Mouse (Mus musculus): ENCODE measurements around the gene Bola2.

Bola2 gene

DNA sequence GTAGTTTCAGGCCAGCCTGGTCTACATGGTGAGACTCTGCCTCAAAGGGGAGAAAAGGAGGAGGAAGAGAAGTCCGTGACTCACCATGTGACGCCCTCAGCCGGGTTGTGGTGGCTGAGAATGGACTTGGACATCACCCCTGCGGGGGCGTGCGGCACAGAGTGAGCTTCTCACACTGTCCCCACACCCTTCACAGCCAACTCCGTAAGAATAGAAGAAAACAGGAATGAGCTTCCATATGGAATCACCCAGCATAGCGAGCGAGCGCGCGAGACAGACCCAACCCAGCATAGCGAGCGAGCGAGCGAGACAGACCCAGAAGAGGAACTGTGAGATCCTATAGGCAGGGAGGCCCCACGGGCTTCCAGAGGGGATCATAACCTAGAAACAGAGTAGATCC, 44.4 kb downstream of the Bola2 start:
- in situ Hi-C loops (cut with MboI; ENCODE audit: low pct_unique_long_range_greater_than_20kb in 1 of 2, low sequenced_read_pairs in 2 of 2, unreplicated experiment in 1 of 2): no loop called here

DNA sequence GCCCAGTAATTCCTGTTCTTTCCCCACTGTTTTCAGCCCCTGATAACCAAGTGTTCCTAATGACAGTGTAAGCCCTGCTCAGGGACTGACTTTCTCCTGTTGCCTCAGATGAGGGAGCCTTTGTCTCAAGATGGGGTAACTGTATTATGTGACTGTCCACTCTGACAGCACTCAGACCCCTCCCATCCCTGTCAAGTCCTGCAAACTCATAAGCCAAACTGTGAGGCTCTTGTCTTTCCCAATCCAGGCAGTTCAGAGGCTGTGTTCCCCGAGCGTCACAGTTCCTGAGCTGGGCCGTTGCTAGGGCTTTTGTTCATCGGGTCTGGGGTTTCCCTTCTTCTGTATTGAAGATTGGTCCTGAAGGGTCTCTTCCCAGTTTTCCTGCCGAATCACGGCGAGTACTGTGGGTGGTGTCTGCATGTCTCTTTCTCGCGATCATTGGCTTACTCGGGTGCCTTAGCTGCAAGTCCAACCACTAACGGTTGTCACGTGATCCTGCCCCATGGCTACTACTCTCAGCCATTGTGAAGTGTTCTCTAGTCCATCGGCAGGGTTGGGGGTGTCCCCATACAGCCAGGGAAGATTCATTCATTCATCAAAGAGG, 45.0 kb downstream of the Bola2 start:
- in situ Hi-C loops (cut with MboI; ENCODE audit: low pct_unique_long_range_greater_than_20kb in 1 of 2, low sequenced_read_pairs in 2 of 2, unreplicated experiment in 1 of 2): no loop called here

DNA sequence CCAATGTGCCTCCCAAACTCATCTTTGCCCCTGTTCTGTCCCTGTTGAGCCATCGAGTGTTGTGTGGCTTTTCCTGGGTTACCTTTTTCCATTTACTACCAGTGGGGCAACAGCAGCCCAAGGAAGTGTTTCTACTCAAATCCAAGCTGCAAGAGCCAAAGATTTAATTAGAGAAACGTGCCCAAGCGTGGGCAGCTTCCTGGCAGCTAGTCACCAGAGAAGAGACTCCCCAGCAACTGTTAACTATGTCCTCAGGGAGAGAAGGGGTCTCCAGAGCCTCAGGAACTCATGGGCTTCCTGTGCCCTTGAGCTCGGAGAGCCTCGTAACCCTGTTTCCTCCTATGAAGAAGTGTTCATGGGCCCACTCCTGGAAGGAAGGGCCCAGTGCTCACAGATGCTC, 45.8 kb downstream of the Bola2 start:
- in situ Hi-C loops (cut with MboI; ENCODE audit: low pct_unique_long_range_greater_than_20kb in 1 of 2, low sequenced_read_pairs in 2 of 2, unreplicated experiment in 1 of 2): no loop called here

GRCm38 (mm10) chr7:126741452-126741851, 46.3 kb downstream of the Bola2 start:
- in situ Hi-C loops (cut with MboI; ENCODE audit: low pct_unique_long_range_greater_than_20kb in 1 of 2, low sequenced_read_pairs in 2 of 2, unreplicated experiment in 1 of 2): no loop called here

DNA sequence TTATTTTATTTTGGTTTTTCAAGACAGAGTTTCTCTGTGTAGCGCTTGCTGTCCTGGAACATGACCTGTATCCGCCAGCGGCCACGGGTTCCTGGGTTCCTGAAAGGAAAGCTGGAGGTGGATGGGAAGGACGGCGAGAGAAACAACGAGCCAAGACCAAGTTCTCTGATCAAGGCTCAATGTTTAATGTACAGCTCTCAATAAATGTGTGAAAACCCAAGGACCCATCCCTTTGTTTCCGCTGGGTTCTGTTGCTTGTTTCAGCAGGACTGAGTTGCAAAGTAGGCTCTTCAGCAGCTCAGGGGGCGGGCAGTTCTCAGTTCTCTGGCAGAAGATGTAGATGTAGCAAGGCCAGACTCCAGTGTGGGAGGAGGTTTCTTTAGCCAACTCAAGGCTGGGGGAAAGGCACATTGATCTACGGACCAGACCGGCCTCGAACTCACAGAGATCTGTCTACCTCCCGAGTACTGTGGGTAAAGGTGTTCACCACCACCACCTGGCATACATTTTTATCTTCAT, 46.8 kb downstream of the Bola2 start:
- in situ Hi-C loops (cut with MboI; ENCODE audit: low pct_unique_long_range_greater_than_20kb in 1 of 2, low sequenced_read_pairs in 2 of 2, unreplicated experiment in 1 of 2): no loop called here

- in situ Hi-C loops (cut with MboI; ENCODE audit: low pct_unique_long_range_greater_than_20kb in 1 of 2, low sequenced_read_pairs in 2 of 2, unreplicated experiment in 1 of 2): no loop called here
These were observed 50.9 kb downstream of the Bola2 start for GRCm38 (mm10) chr7:126746066-126746465.

DNA sequence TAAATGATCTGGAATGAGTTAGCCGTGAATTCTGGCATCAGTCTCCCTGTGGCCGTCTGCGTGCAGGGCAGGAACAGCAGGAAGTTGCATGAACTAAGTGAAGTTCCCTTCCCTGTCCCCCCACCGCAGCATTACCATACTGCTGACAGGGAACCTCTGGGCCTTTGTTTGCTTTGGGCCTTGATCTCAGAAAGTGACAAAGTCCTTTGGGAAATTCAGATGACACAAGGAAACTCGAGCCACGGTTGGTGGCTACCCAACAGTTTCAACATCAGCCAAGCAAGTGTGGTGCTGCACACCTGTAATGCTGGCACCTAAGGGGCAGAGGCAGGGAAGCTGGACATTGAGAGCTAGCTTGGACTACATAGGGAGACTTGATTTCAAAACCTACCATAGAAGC, 51.6 kb downstream of the Bola2 start:
- in situ Hi-C loops (cut with MboI; ENCODE audit: low pct_unique_long_range_greater_than_20kb in 1 of 2, low sequenced_read_pairs in 2 of 2, unreplicated experiment in 1 of 2): no loop called here

GRCm38 (mm10) chr7:126748824-126749223, 53.6 kb downstream of the Bola2 start:
- in situ Hi-C loops (cut with MboI; ENCODE audit: low pct_unique_long_range_greater_than_20kb in 1 of 2, low sequenced_read_pairs in 2 of 2, unreplicated experiment in 1 of 2): no loop called here

Measured in mouse embryonic stem cell (cell line).